Mouse (Mus musculus) stomach, embryonic 16.5 days (tissue): ENCODE data around the gene Wipf3. TPM values are rescaled to one million over a fixed set of nuclear protein-coding genes. Genes with fewer than 3 reads are reported as not detected.

ENCODE experiments used
- ATAC-seq: fragments of 200-750 bp; cut with Nextera tagmentation; 2 replicates; pipeline ENCODE4 v1.8.0; 2017; ENCODE audit warnings: moderate number of reproducible peaks, moderate TSS enrichment; ENCODE audit not compliant: insufficient read depth, low FRiP score
- H3K27ac ChIP-seq: fragments of 300-500 bp; sonication (generic); 2 replicates; pipeline ENCODE4 v1.5.1; 2014; ENCODE audit warnings: low read length
- H3K27me3 ChIP-seq: fragments of 300-500 bp; sonication (generic); 2 replicates; pipeline ENCODE4 v1.6.1; 2014; ENCODE audit warnings: low read length, control low read depth, mixed read lengths; ENCODE audit not compliant: control insufficient read depth, insufficient read depth
- H3K36me3 ChIP-seq: fragments of 300-500 bp; sonication (generic); 2 replicates; pipeline ENCODE4 v1.6.1; 2014; ENCODE audit warnings: low read length; ENCODE audit not compliant: control insufficient read depth, insufficient read depth
- H3K4me1 ChIP-seq: fragments of 300-500 bp; sonication (generic); 2 replicates; pipeline ENCODE4 v1.6.1; 2014; ENCODE audit warnings: low read length, control low read depth, mixed read lengths; ENCODE audit not compliant: control insufficient read depth, insufficient read depth
- H3K4me2 ChIP-seq: fragments of 300-500 bp; sonication (generic); 2 replicates; pipeline ENCODE4 v1.6.1; 2014; ENCODE audit warnings: low read depth, low read length, mixed read lengths
- H3K4me3 ChIP-seq: fragments of 300-500 bp; sonication (generic); replicated peaks from 2 replicates; pipeline ENCODE4 v1.5.1; 2014; ENCODE audit warnings: mild to moderate bottlenecking, low read length
- H3K9ac ChIP-seq: fragments of 300-500 bp; sonication (generic); 2 replicates; pipeline ENCODE4 v1.6.1; 2014; ENCODE audit warnings: low read length
- H3K9me3 ChIP-seq: fragments of 300-500 bp; sonication (generic); replicated peaks from 2 replicates; pipeline ENCODE4 v1.6.1; 2016; ENCODE audit warnings: low read length, control low read depth; ENCODE audit not compliant: control insufficient read depth
- WGBS: fragments of 180-500 bp; shearing (Covaris S2); extraction: QIAGEN DNeasy Blood & Tissue Kit; methylation state at CpG from one replicate; pipeline ENCODE4 v1.1.7; 2014; 5-methylcytosine and 5-hydroxymethylcytosine counted together
- polyA plus RNA-seq: library from polyadenylated mRNA; unstranded; fragments of >200 nt; fragmentation: Nextera tagmentation; extraction: Ambion mirVana; gene quantifications from 2 replicates; pipeline ENCODE4 v1.2.1, GENCODE M21; 2015

The Wipf3 gene
- 0.85 and 1.0 TPM in 2 replicates for polyA plus RNA-seq

GRCm38 (mm10) chr6:54429447-54430194 is at the start of gene Wipf3:
Gene Wipf3 (plus strand): TSS chr6:54429603.
- H3K9me3 ChIP-seq, result no peaks in the 10 kb centered on the region
- no peaks in the 10 kb centered on the region for H3K36me3 ChIP-seq
- H3K4me3 ChIP-seq, result peak within 1 kb of the TSS; percentile 61
- peak within 1 kb of the TSS; percentile 98 for H3K4me2 ChIP-seq
- ATAC-seq, result peak; percentile 90
- H3K4me1 ChIP-seq, result 0 out of 2 replicates have a peak, but pooled peaks cover 8% of the 10 kb centered on the region
- H3K27ac ChIP-seq, result no peak within 1 kb of the TSS
- WGBS, result under 1% methylated on average over 66 of the region's 71 CpGs
- peak within 1 kb of the TSS; percentile 76 for H3K9ac ChIP-seq
- H3K27me3 ChIP-seq, result peaks cover 15% of the 10 kb centered on the region; the same call in 1 of the 2 replicates

DNA sequence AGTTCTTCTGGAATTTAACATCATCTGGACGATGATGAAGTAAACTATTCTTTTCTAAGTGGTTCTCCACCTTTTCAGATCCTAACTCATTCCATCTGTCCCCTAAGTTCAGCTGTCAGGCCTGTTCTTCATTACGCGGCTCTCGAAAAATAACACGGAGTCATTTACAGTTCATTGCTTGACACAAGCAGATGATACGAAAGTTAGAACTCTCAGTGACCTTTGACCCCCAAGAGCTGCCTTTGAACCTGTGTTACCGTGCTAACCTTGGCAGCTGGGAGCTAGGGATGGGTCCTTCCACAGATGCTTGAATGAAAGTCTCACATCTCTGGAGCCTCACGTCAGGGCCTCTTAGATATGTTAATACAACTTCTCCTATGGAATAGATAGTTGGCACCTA is 46.8 kb upstream of the Wipf3 start:
- no peaks in the 10 kb centered on the region for H3K27me3 ChIP-seq
- 55% methylated on average over 8 of the region's 8 CpGs for WGBS
- no peak for ATAC-seq
- no peaks in the 10 kb centered on the region for H3K36me3 ChIP-seq
- H3K9me3 ChIP-seq, result no peaks in the 10 kb centered on the region
- H3K27ac ChIP-seq, result no peak overlapping the region
- no peak overlapping the region for H3K9ac ChIP-seq
- no peak overlapping the region for H3K4me3 ChIP-seq
- H3K4me1 ChIP-seq, result peaks cover 3% of the 10 kb centered on the region; the same call in 1 of the 2 replicates
- H3K4me2 ChIP-seq, result no peak overlapping the region

DNA sequence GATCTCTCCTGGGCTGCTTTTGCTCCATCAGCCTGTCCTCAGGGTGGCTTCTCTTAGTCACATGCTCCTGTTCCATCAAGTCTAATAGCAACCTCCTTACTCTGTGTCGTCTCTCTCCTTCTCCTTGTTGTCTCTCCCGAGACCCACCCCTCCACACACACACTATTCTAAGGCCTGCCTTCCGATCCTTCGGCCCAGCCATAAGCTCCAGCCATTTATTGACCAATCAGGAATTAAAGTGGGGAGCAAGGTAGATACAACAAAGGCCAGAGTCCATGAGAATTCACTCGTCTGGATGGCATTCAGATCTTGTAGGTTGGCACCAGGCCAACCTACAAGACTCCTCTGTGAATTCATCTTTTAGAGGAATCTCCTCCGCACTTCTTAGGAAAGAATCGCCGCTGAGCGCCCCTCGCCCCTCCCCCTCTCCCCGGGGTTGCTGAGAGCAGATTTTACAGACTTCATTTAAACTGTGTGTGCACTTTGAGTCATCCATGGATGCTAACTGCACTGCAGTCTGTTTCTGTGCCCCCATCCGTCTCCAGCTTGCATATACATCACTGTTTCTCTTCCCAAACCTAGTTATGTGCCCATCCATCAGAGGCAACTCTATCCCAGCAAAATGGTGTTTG is 45.4 kb upstream of the Wipf3 start:
- Histone ChIP-seq H3K4me2 (no peak overlapping the region), H3K4me3 (no peak overlapping the region), H3K4me1 (peaks cover 3% of the 10 kb centered on the region; the same call in 1 of the 2 replicates), H3K27me3 (no peaks in the 10 kb centered on the region), H3K9me3 (no peaks in the 10 kb centered on the region), H3K36me3 (no peaks in the 10 kb centered on the region), H3K9ac (no peak overlapping the region), H3K27ac (no peak overlapping the region)
- no peak for ATAC-seq
- WGBS, result 56% methylated on average over 12 of the region's 12 CpGs

- Histone ChIP-seq H3K27ac (no peak overlapping the region), H3K36me3 (no peaks in the 10 kb centered on the region), H3K4me1 (peaks cover 3% of the 10 kb centered on the region; the same call in 1 of the 2 replicates), H3K9ac (no peak overlapping the region), H3K9me3 (no peaks in the 10 kb centered on the region), H3K4me3 (no peak overlapping the region), H3K27me3 (no peaks in the 10 kb centered on the region), H3K4me2 (no peak overlapping the region)
- 81% methylated on average over 1 of the region's 1 CpGs for WGBS
- no peak for ATAC-seq
Measured at GRCm38 (mm10) chr6:54384777-54385176, 44.6 kb upstream of the Wipf3 start.

- H3K4me1 ChIP-seq, result peaks cover 3% of the 10 kb centered on the region; the same call in 1 of the 2 replicates
- H3K27ac ChIP-seq, result no peak overlapping the region
- H3K9ac ChIP-seq, result no peak overlapping the region
- no peaks in the 10 kb centered on the region for H3K27me3 ChIP-seq
- no peaks in the 10 kb centered on the region for H3K36me3 ChIP-seq
- H3K4me2 ChIP-seq, result no peak overlapping the region
- H3K9me3 ChIP-seq, result no peaks in the 10 kb centered on the region
- no peak for ATAC-seq
- 78% methylated on average over 4 of the region's 4 CpGs for WGBS
- no peak overlapping the region for H3K4me3 ChIP-seq
Measured at GRCm38 (mm10) chr6:54386429-54386828, 43.0 kb upstream of the Wipf3 start.

- Histone ChIP-seq H3K27ac (no peak overlapping the region), H3K9ac (no peak overlapping the region), H3K36me3 (no peaks in the 10 kb centered on the region), H3K9me3 (no peaks in the 10 kb centered on the region), H3K4me1 (peaks cover 3% of the 10 kb centered on the region; the same call in 1 of the 2 replicates), H3K4me2 (no peak overlapping the region), H3K4me3 (no peak overlapping the region), H3K27me3 (no peaks in the 10 kb centered on the region)
- ATAC-seq, result no peak
- 83% methylated on average over 3 of the region's 3 CpGs for WGBS
Measured at GRCm38 (mm10) chr6:54387044-54387443, 42.4 kb upstream of the Wipf3 start.

GRCm38 (mm10) chr6:54387751-54388150 is 41.7 kb upstream of the Wipf3 start:
- Histone ChIP-seq H3K36me3 (no peaks in the 10 kb centered on the region), H3K4me2 (no peak overlapping the region), H3K9me3 (no peaks in the 10 kb centered on the region), H3K4me1 (peaks cover 3% of the 10 kb centered on the region; the same call in 1 of the 2 replicates), H3K4me3 (no peak overlapping the region), H3K27me3 (no peaks in the 10 kb centered on the region), H3K9ac (no peak overlapping the region), H3K27ac (no peak overlapping the region)
- WGBS, result 70% methylated on average over 5 of the region's 5 CpGs
- no peak for ATAC-seq

DNA sequence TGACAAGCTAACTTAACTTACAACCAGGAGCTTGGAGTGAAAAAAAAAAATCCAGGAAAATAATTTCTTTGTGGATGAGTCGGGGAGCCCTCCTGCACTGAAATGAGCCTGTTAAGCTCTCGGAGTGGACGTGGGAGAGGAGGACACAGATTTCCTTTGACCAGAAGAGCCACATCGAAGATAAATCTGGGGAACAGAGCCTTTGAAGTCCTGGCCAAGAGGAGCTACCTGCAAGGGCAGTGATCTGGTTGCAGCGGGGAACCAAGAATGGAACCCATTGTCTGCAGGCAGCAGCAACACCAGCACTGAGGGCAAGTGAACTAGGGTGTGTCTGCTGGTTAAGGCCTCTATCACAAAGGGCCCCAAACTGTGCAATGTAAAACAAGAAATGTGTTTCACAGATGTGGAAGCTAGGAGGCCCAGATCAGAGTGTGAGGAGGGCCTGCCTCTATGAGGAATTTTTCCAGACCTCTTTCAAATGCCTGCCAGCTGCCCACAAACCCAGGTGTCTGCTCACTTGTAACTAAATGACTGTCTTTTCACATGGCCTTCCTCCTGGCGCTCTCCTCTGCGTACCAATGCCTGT is 40.6 kb upstream of the Wipf3 start:
- no peaks in the 10 kb centered on the region for H3K27me3 ChIP-seq
- H3K4me1 ChIP-seq, result peaks cover 3% of the 10 kb centered on the region; the same call in 1 of the 2 replicates
- no peak for ATAC-seq
- H3K27ac ChIP-seq, result no peak overlapping the region
- H3K9me3 ChIP-seq, result no peaks in the 10 kb centered on the region
- H3K4me2 ChIP-seq, result no peak overlapping the region
- no peak overlapping the region for H3K9ac ChIP-seq
- WGBS, result 72% methylated on average over 7 of the region's 7 CpGs
- no peak overlapping the region for H3K4me3 ChIP-seq
- H3K36me3 ChIP-seq, result no peaks in the 10 kb centered on the region

DNA sequence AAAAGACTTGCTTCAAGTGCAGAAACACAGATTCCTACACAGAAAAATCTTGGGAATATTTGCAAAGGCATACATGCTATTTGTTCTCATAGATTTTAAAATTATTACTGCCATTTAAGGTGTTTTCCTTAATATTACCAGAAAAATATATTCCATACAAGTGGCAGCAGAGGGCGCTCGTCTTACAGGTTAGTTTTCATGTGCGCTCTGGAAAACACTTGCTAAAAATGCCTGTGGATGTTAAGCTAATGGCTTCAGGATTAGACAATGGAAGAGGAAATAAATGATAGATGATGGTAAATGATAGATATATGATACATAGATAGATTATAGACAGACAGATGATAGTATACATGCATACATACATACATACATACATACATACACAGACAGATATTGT is 37.6 kb upstream of the Wipf3 start:
- no peak overlapping the region for H3K27ac ChIP-seq
- no peak overlapping the region for H3K4me3 ChIP-seq
- no peak overlapping the region for H3K4me2 ChIP-seq
- no peaks in the 10 kb centered on the region for H3K27me3 ChIP-seq
- no peaks in the 10 kb centered on the region for H3K4me1 ChIP-seq
- no peaks in the 10 kb centered on the region for H3K9me3 ChIP-seq
- H3K9ac ChIP-seq, result no peak overlapping the region
- no peaks in the 10 kb centered on the region for H3K36me3 ChIP-seq
- 2% methylated on average over 3 of the region's 3 CpGs for WGBS
- no peak for ATAC-seq
